Mouse (Mus musculus) lung, adult 2 months (tissue): ENCODE measurements around the gene Frs3.

Experiments used
- CTCF ChIP-seq: fragments of 200-500 bp; IDR thresholded peaks from 2 replicates; pipeline ENCODE4 v1.5.1; 2011; ENCODE audit warnings: mild to moderate bottlenecking, low read length, control low read depth; ENCODE audit not compliant: insufficient read depth
- POLR2A ChIP-seq: fragments of 200-500 bp; IDR thresholded peaks from 2 replicates; pipeline ENCODE4 v1.6.1; 2011; ENCODE audit warnings: low read depth, mild to moderate bottlenecking, control low read depth, low read length, borderline replicate concordance; ENCODE audit errors: extremely low read depth

DNA sequence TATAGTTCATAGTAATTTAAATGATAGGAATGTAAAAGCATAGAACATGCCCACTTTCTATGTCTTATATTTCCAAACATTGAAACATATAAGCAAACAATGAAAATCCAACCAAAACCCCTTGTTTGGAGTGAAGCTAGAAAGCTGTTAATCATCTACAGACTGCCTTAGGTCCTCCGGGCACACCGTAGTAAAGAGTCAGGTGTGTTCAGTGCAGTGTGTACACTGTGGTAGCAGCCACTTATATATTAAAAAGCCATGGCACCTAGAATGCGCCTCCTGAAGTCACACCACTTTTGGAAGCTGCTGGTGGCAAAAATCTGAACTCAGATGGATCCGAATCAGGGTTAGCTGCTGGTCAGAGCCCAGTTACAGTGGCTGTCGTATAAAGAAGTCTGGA lies 10.6 kb upstream of the Frs3 start:
- TF ChIP-seq POLR2A (no peak), CTCF (no peak)
